Mouse (Mus musculus) testis, adult 2 months (tissue): ENCODE data around the gene Spock1.

ENCODE experiments used
- CTCF ChIP-seq: fragments of 200-500 bp; IDR thresholded peaks from 2 replicates; pipeline ENCODE4 v1.5.1; 2012; ENCODE audit warnings: low read depth, mild to moderate bottlenecking, inconsistent platforms, low read length, moderate library complexity; ENCODE audit not compliant: control insufficient read depth, insufficient read depth, insufficient replicate concordance
- POLR2A ChIP-seq: fragments of 200-500 bp; IDR thresholded peaks from 2 replicates; pipeline ENCODE4 v1.6.1; 2012; ENCODE audit warnings: low read depth, mild to moderate bottlenecking, inconsistent platforms, low read length, moderate library complexity; ENCODE audit not compliant: control insufficient read depth

GRCm38 (mm10) chr13:57638820-57639219 is 269.3 kb downstream of the Spock1 start:
- TF ChIP-seq POLR2A (no peak), CTCF (no peak)
